Mouse (Mus musculus) kidney, postnatal 4 days (tissue): ENCODE measurements around the gene Sprr2a3.
A peak's percentile ranks its signal among the peaks of the same experiment; 100 is the strongest.
"Not testable (repeated sequence)": the region's sequence is repeated elsewhere in the genome, so short reads cannot be mapped to it uniquely, and the experiment has no call there.

Source experiments
- DNase-seq, 2 experiments: peaks; one replicate each; pipeline ENCODE4 v3.0.0; 2021; ENCODE audit warnings: mixed read lengths in 2 of 2

Gene Sprr2a3

DNA sequence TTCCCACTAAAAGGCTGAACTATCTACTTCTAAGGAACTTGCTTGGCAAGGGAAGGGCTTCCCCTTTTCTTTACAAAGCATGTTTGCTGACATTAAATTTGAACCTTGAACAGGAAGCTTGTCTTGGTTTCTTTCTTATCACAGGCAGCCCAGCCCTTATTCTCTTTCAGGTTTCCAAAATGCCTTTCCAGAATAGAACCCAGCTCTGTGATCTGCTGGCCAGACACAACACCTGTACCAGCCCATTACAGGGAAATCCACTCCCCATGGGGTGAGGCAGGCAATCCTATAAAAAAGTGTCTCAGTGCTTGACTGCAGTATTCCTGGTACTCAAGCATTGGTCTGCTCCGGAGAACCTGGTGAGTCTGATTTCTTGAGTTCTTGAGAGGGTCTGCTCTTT is at the start of gene Sprr2a3:
Gene Sprr2a3 (plus strand): TSS at position 317 of the 400 bp plus-strand sequence.
- not testable (repeated sequence) for DNase-seq

DNA sequence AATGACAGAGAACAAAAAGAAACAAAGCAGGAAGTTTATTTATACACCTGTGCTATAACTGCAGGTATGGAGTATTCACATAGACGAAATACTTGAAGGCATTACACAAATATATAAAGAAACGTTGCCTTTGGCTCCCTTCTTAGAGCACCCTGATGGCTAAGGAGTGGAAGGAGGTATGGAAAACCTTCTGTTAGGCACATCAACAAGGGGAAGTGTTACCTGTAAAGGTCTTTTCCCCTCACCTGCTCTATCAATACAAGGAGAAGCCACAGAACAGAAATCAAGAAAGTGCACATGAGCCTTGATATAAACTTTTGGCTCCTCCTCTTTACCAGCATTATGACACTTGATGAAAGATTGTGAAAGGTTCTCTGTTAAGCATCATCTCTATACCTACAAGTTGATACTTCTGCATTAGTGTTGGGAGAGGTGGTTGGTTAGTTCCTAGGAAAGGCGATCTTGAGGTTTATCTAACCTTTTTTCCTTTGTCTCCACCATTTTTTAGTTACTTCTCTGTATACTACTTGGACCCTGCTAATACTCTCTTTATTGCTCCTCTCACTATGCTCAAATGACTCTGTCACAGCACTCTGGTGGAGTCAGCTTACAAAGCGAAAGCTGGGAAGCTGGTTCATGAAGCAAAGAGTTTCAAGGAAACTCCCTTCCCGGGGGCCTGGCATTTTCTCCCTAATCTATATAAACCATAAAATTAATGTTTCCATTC is 48.6 kb upstream of the Sprr2a3 start:
- DNase-seq = not testable (repeated sequence)

DNA sequence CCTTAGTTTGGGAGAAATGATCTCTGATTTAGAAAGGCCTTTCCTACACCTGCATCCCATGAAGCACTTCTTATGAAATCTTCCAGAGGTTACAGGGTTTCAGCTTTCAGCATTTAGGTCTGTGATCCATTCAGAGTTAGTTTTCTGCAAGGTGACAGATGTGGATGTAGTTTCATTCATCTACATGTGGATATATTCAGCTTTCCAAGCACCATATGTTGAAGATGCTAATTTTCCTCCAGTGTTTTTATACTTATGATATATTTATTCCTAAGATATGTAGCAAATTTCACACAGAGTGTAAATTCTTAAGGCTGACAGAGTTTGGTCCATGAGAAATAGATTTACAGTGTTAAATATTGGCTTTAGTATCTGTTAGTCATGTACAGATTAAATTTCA is 46.5 kb upstream of the Sprr2a3 start:
- DNase-seq = not testable (repeated sequence)

DNA sequence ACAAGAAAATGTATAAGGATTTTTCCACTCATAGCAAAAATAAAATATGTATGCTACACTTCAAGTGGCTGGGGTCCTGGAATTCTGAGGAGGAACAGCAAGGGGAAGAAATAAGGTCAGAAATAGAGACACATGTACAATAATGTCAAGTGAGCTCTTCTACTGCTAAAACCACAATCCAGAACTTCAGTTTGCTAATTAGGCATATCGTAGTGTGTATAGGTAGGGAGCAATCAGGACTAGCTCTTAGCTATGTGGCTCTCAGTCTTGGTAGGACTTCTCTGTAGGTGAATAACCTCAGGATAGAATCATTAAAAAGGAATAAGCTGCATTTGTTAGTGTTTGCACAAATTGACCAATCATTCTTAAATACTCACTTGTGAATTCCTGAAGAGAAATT is 46.0 kb upstream of the Sprr2a3 start:
- not testable (repeated sequence) for DNase-seq

DNA sequence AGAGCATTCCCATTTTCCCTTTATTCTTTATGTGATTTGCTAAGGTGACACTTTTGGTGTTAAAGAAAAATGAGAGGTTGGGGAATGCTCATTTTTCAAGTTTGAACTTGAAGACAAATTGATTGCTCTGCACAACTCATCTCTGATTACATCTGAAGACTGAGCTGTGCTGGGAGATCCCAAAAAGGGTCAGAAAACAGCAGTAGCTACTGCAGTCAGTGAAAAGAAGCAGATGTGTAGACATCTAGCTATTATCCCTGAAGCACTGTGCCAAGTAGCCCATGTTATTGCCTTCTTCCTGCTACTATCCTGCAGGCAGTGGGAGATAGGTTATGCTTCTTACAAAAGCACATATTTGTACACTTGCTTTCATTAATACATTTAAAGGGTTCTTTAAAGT is 40.4 kb upstream of the Sprr2a3 start:
- not testable (repeated sequence) for DNase-seq

DNA sequence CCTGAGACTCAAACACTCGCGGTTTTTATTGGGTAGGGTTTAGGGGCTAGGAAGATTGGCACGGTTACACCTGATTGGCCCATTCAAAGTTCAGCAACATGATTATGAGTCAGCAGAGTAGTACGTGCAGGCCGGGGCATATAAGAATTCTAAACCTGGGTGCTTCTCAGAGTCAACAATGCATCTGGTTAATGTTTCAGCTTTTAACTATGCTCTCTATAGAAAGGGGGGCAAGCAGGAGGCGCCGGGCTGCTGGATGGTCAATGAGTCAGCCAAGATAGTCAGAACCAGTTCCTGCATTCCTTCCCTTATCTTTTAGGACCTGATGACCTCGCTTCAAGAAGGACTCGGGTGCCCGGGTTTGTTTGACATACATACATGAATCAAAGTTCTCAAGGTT is 39.0 kb upstream of the Sprr2a3 start:
- DNase-seq = not testable (repeated sequence)

DNA sequence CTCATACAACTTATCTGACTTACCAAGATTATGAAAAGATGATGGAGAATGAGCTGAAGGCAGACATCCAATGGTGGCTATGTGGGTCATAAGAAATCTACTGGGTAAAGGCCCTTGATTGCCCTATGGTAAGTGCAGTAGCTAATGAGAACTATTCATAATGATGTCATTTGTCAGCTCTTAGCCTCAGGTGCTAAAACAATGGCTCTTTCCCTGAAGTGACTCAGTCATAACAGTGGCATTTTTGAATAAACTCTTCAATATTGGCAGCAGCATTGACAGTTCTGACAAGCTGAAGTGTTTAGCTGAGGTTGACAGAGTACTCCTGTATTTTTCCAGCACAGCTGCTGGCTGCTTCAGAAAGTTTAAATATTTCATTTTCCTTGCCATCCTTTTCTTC is 36.7 kb upstream of the Sprr2a3 start:
- not testable (repeated sequence) for DNase-seq

DNA sequence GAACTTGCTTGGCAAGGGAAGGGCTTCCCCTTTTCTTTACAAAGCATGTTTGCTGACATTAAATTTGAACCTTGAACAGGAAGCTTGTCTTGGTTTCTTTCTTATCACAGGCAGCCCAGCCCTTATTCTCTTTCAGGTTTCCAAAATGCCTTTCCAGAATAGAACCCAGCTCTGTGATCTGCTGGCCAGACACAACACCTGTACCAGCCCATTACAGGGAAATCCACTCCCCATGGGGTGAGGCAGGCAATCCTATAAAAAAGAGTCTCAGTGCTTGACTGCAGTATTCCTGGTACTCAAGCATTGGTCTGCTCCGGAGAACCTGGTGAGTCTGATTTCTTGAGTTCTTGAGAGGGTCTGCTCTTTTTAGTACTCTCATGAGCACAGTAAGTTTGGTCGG is 34.8 kb upstream of the Sprr2a3 start:
- not testable (repeated sequence) for DNase-seq

DNA sequence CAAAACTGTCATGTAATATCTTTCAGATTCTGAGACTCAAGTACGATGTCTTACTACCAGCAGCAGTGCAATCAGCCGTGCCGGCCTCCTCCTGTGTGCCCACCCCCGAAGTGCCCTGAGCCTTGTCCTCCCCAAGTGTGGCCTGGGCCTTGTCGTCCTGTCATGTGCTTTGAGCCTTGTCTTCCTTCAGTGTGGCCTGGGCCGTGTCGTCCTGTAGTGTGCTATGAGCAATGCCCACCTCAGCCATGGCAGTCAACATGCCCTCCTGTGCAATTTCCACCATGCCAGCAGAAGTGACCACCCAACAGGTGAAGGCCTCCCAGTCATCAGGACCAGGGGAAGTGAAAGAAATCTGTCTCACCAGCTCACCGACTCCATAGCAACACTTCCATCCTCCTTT is 31.4 kb upstream of the Sprr2a3 start:
- not testable (repeated sequence) for DNase-seq

DNA sequence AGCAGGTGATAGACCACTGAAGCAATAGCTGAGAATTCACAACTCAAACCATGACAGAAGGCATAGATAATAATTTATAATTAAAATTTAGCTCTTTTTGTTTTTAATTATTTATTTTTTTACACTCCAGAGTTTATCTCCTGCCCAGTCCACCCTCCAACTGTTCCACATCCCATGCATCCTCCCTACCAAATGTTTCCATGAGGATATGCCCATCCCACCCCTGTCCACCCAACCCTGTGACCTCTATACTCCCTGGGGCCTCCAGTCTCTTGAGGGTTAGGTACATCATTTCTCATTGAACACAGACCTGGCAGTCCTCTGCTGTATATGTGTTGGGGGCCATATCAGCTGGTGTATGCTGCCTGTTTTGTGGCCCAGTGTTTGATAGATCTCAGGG is 26.7 kb upstream of the Sprr2a3 start:
- not testable (repeated sequence) for DNase-seq

DNA sequence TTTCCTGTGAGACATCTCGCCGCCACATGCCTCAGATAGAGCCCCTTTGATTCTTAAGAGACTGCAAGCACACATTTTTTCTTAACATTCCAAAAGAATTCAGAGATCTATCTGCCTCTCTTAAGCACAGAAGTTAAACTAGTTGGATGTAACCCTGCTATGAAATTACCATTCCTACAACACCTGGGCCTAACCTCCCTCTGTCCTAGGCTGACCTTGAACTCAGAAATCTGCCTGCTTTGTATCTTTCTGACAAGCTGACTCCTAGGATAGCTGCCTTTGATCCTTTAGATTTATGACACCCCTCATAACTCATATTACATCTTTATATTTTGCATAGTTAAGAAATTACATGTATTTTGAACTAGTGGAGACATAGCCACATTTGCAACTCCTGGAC is 21.8 kb upstream of the Sprr2a3 start:
- not testable (repeated sequence) for DNase-seq

DNA sequence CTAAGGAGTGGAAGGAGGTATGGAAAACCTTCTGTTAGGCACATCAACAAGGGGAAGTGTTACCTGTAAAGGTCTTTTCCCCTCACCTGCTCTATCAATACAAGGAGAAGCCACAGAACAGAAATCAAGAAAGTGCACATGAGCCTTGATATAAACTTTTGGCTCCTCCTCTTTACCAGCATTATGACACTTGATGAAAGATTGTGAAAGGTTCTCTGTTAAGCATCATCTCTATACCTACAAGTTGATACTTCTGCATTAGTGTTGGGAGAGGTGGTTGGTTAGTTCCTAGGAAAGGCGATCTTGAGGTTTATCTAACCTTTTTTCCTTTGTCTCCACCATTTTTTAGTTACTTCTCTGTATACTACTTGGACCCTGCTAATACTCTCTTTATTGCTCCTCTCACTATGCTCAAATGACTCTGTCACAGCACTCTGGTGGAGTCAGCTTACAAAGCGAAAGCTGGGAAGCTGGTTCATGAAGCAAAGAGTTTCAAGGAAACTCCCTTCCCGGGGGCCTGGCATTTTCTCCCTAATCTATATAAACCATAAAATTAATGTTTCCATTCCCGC is 13.7 kb upstream of the Sprr2a3 start:
- DNase-seq = not testable (repeated sequence)

DNA sequence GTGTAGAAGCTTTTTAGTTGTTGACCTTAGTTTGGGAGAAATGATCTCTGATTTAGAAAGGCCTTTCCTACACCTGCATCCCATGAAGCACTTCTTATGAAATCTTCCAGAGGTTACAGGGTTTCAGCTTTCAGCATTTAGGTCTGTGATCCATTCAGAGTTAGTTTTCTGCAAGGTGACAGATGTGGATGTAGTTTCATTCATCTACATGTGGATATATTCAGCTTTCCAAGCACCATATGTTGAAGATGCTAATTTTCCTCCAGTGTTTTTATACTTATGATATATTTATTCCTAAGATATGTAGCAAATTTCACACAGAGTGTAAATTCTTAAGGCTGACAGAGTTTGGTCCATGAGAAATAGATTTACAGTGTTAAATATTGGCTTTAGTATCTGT is 11.7 kb upstream of the Sprr2a3 start:
- DNase-seq = not testable (repeated sequence)

DNA sequence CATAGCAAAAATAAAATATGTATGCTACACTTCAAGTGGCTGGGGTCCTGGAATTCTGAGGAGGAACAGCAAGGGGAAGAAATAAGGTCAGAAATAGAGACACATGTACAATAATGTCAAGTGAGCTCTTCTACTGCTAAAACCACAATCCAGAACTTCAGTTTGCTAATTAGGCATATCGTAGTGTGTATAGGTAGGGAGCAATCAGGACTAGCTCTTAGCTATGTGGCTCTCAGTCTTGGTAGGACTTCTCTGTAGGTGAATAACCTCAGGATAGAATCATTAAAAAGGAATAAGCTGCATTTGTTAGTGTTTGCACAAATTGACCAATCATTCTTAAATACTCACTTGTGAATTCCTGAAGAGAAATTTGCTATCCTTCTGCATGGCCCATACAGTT is 11.2 kb upstream of the Sprr2a3 start:
- not testable (repeated sequence) for DNase-seq

DNA sequence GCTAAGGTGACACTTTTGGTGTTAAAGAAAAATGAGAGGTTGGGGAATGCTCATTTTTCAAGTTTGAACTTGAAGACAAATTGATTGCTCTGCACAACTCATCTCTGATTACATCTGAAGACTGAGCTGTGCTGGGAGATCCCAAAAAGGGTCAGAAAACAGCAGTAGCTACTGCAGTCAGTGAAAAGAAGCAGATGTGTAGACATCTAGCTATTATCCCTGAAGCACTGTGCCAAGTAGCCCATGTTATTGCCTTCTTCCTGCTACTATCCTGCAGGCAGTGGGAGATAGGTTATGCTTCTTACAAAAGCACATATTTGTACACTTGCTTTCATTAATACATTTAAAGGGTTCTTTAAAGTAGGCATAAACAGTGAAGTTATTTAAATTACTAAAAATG is 5.6 kb upstream of the Sprr2a3 start:
- DNase-seq = not testable (repeated sequence)

DNA sequence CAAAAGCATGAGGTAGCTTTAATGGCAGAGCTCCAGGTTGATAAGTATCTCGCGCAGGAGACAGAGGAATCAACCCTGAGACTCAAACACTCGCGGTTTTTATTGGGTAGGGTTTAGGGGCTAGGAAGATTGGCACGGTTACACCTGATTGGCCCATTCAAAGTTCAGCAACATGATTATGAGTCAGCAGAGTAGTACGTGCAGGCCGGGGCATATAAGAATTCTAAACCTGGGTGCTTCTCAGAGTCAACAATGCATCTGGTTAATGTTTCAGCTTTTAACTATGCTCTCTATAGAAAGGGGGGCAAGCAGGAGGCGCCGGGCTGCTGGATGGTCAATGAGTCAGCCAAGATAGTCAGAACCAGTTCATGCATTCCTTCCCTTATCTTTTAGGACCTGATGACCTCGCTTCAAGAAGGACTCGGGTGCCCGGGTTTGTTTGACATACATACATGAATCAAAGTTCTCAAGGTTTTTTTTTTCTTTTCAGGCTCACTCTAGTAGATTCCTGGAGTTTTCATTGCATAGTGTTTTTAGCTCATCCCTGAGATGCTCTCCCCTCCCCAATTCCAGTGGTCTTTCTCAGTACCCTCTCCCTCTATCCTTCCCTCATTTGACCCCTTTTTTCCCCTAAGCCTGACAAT is 4.1 kb upstream of the Sprr2a3 start:
- not testable (repeated sequence) for DNase-seq

DNA sequence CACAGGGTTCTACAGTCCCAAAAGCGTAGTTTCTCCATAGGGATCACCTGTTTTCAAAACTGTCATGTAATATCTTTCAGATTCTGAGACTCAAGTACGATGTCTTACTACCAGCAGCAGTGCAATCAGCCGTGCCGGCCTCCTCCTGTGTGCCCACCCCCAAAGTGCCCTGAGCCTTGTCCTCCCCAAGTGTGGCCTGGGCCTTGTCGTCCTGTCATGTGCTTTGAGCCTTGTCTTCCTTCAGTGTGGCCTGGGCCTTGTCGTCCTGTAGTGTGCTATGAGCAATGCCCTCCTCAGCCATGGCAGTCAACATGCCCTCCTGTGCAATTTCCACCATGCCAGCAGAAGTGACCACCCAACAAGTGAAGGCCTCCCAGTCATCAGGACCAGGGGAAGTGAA is 3.3 kb downstream of the Sprr2a3 start:
- DNase-seq = not testable (repeated sequence)

DNA sequence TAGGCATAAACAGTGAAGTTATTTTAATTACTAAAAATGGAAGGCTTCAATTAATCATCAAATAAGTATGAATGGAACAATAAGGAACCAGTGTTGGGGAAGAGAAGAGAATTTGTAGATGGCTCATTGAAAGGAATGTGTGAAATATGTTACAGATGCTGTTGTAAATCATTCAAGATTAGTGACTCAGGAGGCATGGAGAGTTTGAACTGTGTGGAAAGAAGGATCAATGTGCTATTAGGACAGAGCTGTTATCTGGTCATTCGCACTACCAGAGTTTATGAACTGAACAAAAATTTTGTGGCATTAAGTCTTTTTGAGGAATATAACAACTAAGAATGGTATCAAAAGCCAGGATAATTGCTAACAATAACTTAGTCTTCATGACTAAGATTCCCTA is 22.2 kb downstream of the Sprr2a3 start:
- DNase-seq = no peak

DNA sequence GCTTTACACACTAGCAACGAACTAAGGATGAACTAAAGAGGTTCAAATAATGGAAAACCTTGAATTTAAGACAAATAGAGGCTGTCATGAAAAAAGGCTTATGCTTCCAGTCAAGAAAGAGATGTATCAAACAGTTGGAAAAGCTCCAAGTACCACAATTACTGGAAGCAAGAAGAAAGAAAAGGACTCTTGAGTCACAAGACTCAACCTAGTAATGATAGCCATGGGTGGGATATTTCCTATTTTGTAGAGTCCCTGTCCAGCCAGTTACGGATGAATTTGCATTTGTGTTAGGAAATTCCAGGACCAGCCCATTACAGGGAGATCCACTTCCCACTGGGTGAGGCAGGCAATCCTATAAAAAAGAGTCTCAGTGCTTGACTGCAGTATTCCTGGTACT is 31.1 kb downstream of the Sprr2a3 start, which contains the start of gene Sprr2b:
Gene Sprr2b (plus strand): TSS at position 301 of the 400 bp plus-strand sequence.
- DNase-seq = no peak

DNA sequence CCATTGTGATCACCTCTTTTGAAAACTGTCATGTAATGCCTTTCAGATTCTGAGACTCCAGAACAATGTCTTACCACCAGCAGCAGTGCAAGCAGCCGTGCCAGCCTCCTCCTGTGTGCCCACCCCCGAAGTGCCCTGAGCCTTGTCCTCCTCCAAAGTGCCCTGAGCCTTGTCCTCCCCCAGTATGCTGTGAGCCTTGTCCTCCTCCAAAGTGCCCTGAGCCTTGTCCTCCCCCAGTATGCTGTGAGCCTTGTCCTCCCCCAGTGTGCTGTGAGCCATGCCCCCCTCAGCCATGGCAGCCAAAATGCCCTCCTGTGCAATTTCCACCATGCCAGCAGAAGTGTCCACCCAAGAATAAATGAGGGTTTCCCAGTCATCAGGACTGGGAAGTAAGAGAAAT is 32.2 kb downstream of the Sprr2a3 start:
- DNase-seq = peak; percentile 3 to 12

DNA sequence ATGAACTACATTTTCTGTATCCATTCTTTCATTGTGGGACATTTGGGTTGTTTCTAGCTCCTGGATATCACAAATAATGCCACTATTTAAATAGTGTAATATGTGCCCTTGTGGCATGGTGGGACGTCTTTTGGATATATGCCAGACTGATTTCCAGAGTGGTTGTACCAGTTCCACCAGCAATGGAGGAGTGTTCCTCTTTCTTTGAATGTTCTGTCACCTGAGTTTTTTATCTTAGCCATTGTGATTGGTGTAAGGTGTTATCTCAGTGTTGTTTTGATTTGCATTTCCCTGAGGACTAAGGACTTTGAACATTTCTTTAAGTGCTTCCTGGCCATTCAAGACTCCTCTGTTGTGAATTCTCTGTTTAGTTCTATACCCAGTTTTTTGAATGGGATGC is 51.1 kb downstream of the Sprr2a3 start:
- DNase-seq = no peak

DNA sequence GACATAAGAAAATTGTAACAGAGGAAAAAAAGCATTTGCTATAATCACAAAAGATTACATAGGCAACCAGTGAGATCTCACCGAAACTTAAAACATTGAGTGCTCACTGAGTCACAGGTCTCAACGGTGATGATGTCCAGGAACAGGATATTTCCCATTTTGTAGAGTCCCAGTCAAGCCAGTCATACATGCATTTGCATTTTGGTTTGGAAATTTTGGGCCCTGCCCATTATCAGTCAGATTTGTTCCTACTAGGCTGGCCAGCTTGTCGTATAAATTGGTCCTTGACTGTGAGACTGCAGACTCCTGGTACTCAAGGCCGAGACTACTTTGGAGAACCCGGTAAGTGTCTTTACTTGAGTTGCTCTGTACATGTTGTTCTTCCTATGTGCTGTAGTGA is 53.6 kb downstream of the Sprr2a3 start, which contains the start of gene Sprr2d:
Gene Sprr2d (plus strand): TSS at position 301 of the 400 bp plus-strand sequence.
- no peak for DNase-seq
